ENCODE assay signal across 32 mouse cellular contexts in the genomic region with DNA sequence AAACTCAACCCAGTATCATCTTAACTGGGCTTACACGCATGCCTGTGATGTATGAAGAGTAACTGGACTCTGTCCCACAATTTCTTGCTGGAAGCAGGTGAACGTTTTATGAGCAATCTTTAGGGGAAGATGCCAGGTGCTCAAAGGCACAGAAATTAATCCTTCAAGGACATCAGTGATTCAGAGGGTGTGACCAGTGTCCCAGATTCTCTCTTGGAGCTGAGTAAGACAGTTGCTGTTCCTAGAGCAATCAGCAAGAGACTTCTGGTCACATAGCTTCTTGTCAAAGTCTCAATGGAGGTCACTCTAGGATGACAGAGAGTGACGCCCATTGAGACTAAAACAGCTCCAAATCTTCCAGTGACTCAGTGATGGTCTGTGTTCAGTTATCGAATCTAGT. TPM values are rescaled to one million over a fixed set of nuclear protein-coding genes. Genes with fewer than 3 reads are reported as not detected.
DNase-seq lines count a peak whose midpoint lies in the region; ATAC-seq lines count a peak whose summit lies in the region.
"Had no signal": no experiment of that assay in that cellular context is flagged by ENCODE, and none has a peak within 500 bp of the region (broad histone marks: within the 10 kb centered on the region; RNA-seq: fewer than 3 reads in every experiment).

No protein-coding gene starts in this region.

- no peaks in the 10 kb centered on the region for H3K36me3 ChIP-seq in intestine, embryonic 16.5 days (ENCODE audit: control insufficient read depth, insufficient read depth, low read length)
- no peaks in the 10 kb centered on the region for H3K36me3 ChIP-seq in heart, embryonic 11.5 days (ENCODE audit: control insufficient read depth, insufficient read depth, low read length)
- H3K36me3 ChIP-seq: embryonic facial prominence, embryonic 13.5 days; embryonic facial prominence, embryonic 15.5 days; forebrain, embryonic 10.5 days; forebrain, embryonic 12.5 days; G1E had no signal

- H3K4me3 ChIP-seq in intestine, embryonic 16.5 days (ENCODE audit: low read length): no peak overlapping the region
- no peak overlapping the region for H3K4me3 ChIP-seq in heart, embryonic 11.5 days (ENCODE audit: low read depth, low read length)
- H3K4me3 ChIP-seq: embryonic facial prominence, embryonic 13.5 days; embryonic facial prominence, embryonic 15.5 days; erythroblast, embryonic 14.5 days; forebrain, embryonic 10.5 days; forebrain, embryonic 12.5 days had no signal

- 0 out of 2 replicates have a peak, but pooled peaks cover 3% of the 10 kb centered on the region for H3K4me1 ChIP-seq in intestine, embryonic 16.5 days (ENCODE audit: control insufficient read depth, insufficient read depth, low read length)
- H3K4me1 ChIP-seq in heart, embryonic 11.5 days (ENCODE audit: control insufficient read depth, insufficient read depth, low read length): no peaks in the 10 kb centered on the region
- H3K4me1 ChIP-seq: embryonic facial prominence, embryonic 13.5 days; embryonic facial prominence, embryonic 15.5 days had no signal

- no peaks in the 10 kb centered on the region for H3K27me3 ChIP-seq in intestine, embryonic 16.5 days (replicated peaks; ENCODE audit: control insufficient read depth, insufficient read depth, low read length)
- H3K27me3 ChIP-seq in heart, embryonic 11.5 days (ENCODE audit: control insufficient read depth, insufficient read depth, low read length): no peaks in the 10 kb centered on the region
- H3K27me3 ChIP-seq: CH12.LX; embryonic facial prominence, embryonic 13.5 days; embryonic facial prominence, embryonic 15.5 days; forebrain, embryonic 12.5 days; Patski had no signal

- ATAC-seq in intestine, embryonic 16.5 days: peak; percentile 55
- no peak for ATAC-seq in heart, embryonic 11.5 days (replicated peaks; ENCODE audit: insufficient number of reproducible peaks, low FRiP score, low TSS enrichment)
- ATAC-seq: activated CD4-positive, CD25-positive, alpha-beta regulatory T cell, adult 4 months; CD4-positive, CD25-positive, alpha-beta regulatory T cell, adult 4 months; forebrain, embryonic 14.5 days; forebrain, embryonic 16.5 days; Patski had no signal

- no peak overlapping the region for H3K9ac ChIP-seq in intestine, embryonic 16.5 days (ENCODE audit: low read depth, low read length)
- no peak overlapping the region for H3K9ac ChIP-seq in heart, embryonic 11.5 days (ENCODE audit: low read depth, low read length)
- H3K9ac ChIP-seq: embryonic facial prominence, embryonic 13.5 days; embryonic facial prominence, embryonic 15.5 days; forebrain, embryonic 12.5 days had no signal

- 67% methylated on average over 4 of the region's 4 CpGs for WGBS in intestine, embryonic 16.5 days
- 31% methylated on average over 4 of the region's 4 CpGs for WGBS in large intestine, adult 2 months
- 79% methylated on average over 4 of the region's 4 CpGs for WGBS in heart, embryonic 11.5 days (ENCODE audit: insufficient replicate concordance)

- no peak overlapping the region for H3K4me2 ChIP-seq in intestine, embryonic 16.5 days (ENCODE audit: low read depth, low read length)
- no peak overlapping the region for H3K4me2 ChIP-seq in heart, embryonic 11.5 days
- H3K4me2 ChIP-seq: embryonic facial prominence, embryonic 13.5 days; embryonic facial prominence, embryonic 15.5 days; forebrain, embryonic 12.5 days had no signal

- no peak overlapping the region for H3K27ac ChIP-seq in intestine, embryonic 16.5 days (ENCODE audit: low read length)
- H3K27ac ChIP-seq in heart, embryonic 11.5 days (ENCODE audit: low read depth, low read length): no peak overlapping the region
- H3K27ac ChIP-seq: embryonic facial prominence, embryonic 13.5 days; embryonic facial prominence, embryonic 15.5 days; forebrain, embryonic 10.5 days; forebrain, embryonic 12.5 days had no signal

- H3K9me3 ChIP-seq in intestine, embryonic 16.5 days (ENCODE audit: control insufficient read depth, low read length): no peaks in the 10 kb centered on the region
- no peaks in the 10 kb centered on the region for H3K9me3 ChIP-seq in heart, embryonic 11.5 days (replicated peaks; ENCODE audit: control insufficient read depth, low read length)
- H3K9me3 ChIP-seq: embryonic facial prominence, embryonic 13.5 days; embryonic facial prominence, embryonic 15.5 days; forebrain, embryonic 10.5 days; forebrain, embryonic 12.5 days; G1E had no signal

- DNase-seq in brain, adult 2 months (ENCODE audit: low read depth, low spot score): peak; percentile 34
- DNase-seq in large intestine, adult 2 months (ENCODE audit: low read depth, low spot score): peak; percentile 46
- DNase-seq in kidney, postnatal 4 days: no peak
- no peak for DNase-seq in layer of hippocampus, adult 8-10 months (ENCODE audit: low spot score in 2 of 2)
- DNase-seq: adrenal gland, adult 8-10 months; adrenal gland, postnatal 14 days; adrenal gland, postnatal 36 days; B cell, adult 2 months; cerebellum, adult 11 months; cerebellum, adult 18-20 months; cerebellum, adult 8-10 months; cerebellum, adult 9-11 months; cerebellum, postnatal 14 days; cerebellum, postnatal 36 days; embryo, embryonic 11 days had no signal

RNA-seq across cellular contexts. Expression of a gene that starts 19.6 kb away (rescaled TPM):
- polyA plus RNA-seq in intestine, embryonic 16.5 days (2015; fragmentation: Nextera tagmentation; extraction: Ambion mirVana): 29.5 and 51.3 TPM in 2 replicates
- polyA plus RNA-seq in large intestine, adult 2 months (2012; rRNA removed): 240 and 439 TPM in 2 replicates
- not detected in 2 replicates for polyA plus RNA-seq in heart, embryonic 11.5 days (2014; fragmentation: Nextera tagmentation; extraction: Ambion mirVana)
- total RNA-seq in layer of hippocampus, adult 8-10 months (2022): not detected
- total RNA-seq: adrenal gland, adult 18-20 months; adrenal gland, adult 8-10 months; adrenal gland, postnatal 36 days; CH12.LX; common myeloid progenitor, adult 5-6 weeks had no signal
- polyA plus RNA-seq: activated CD4-positive, CD25-positive, alpha-beta regulatory T cell, adult 4 months; CD4-positive, CD25-positive, alpha-beta regulatory T cell, adult 4 months; embryonic facial prominence, embryonic 11.5 days; erythroblast, embryonic 14.5 days; forebrain, embryonic 10.5 days; forebrain, embryonic 12.5 days; forebrain, embryonic 14.5 days; forebrain, embryonic 16.5 days; G1E had no signal

Comparison
In these comparisons a context has a peak if more than half of its experiments do, and no peak if none do; other contexts are left out.
1. DNase-seq: peak in brain, adult 2 months (single experiment) and large intestine, adult 2 months (single experiment); none in kidney, postnatal 4 days (0 of 2) and layer of hippocampus, adult 8-10 months (0 of 2).
2. RNA of a gene that starts 19.6 kb away (polyA plus RNA-seq): 240 to 439 TPM in large intestine, adult 2 months and 29.5 to 51.3 TPM in intestine, embryonic 16.5 days; not detected in heart, embryonic 11.5 days; every median in the first group is over 10 times any median in the second.